Mouse (Mus musculus): Measurements from ENCODE around the gene C87977. TPM values are rescaled to one million over a fixed set of nuclear protein-coding genes. Genes with fewer than 3 reads are reported as not detected.

C87977 gene
- polyA plus RNA-seq (2017; shearing (Covaris generic)) = not detected

GRCm38 (mm10) chr4:144213218-144213617 lies at the start of gene C87977:
Gene C87977, minus strand, starts transcription at chr4:144213318.

GRCm38 (mm10) chr4:144190419-144190818 lies 22.7 kb downstream of the C87977 start, which contains the start of gene Oog2:
Gene Oog2, plus strand, starts transcription at chr4:144190719.

GRCm38 (mm10) chr4:144162563-144162962 lies 50.6 kb downstream of the C87977 start, which contains the start of gene Oog3:
Gene Oog3, minus strand, starts transcription at chr4:144162663.

Other genes with a start within 250 kb of the C87977 start
- not detected for gene Gm13101, start 246.4 kb downstream of the C87977 start, polyA plus RNA-seq (2017; shearing (Covaris generic))
- gene Pramef17, start 218.9 kb downstream of the C87977 start, polyA plus RNA-seq (2017; shearing (Covaris generic)) = not detected
- gene Pramel4, start 154.2 kb downstream of the C87977 start, polyA plus RNA-seq (2017; shearing (Covaris generic)) = 0.12 TPM
- gene Gm13102, start 106.8 kb downstream of the C87977 start, polyA plus RNA-seq (2017; shearing (Covaris generic)) = not detected
- gene Oog3, start 50.7 kb downstream of the C87977 start, polyA plus RNA-seq (2017; shearing (Covaris generic)) = not detected
- gene Oog2, start 22.6 kb downstream of the C87977 start, polyA plus RNA-seq (2017; shearing (Covaris generic)) = not detected
- gene Pramel5, start 67.2 kb upstream of the C87977 start, polyA plus RNA-seq (2017; shearing (Covaris generic)) = not detected
- not detected for gene Gm13128, start 116.9 kb upstream of the C87977 start, polyA plus RNA-seq (2017; shearing (Covaris generic))
- 0.13 TPM for gene Gm13119, start 144.6 kb upstream of the C87977 start, polyA plus RNA-seq (2017; shearing (Covaris generic))
- gene Pramef20, start 164.6 kb upstream of the C87977 start, polyA plus RNA-seq (2017; shearing (Covaris generic)) = not detected
- gene Pramef12, start 195.1 kb upstream of the C87977 start, polyA plus RNA-seq (2017; shearing (Covaris generic)) = not detected
- gene 1700012P22Rik, start 225.5 kb upstream of the C87977 start, polyA plus RNA-seq (2017; shearing (Covaris generic)) = not detected
- gene Gm9944, start 240.0 kb upstream of the C87977 start, polyA plus RNA-seq (2017; shearing (Covaris generic)) = not detected

Measured in inflammation-experienced regulatory T-cells, adult 16 weeks (primary cell).